Mouse (Mus musculus): ENCODE measurements at regions not wholly inside any gene's neighbourhood (a gene's known extent, or its start where the extent isn't known, plus 50 kb on each side); places are given as distances from the start of the nearest gene placed in this dataset.

DNA sequence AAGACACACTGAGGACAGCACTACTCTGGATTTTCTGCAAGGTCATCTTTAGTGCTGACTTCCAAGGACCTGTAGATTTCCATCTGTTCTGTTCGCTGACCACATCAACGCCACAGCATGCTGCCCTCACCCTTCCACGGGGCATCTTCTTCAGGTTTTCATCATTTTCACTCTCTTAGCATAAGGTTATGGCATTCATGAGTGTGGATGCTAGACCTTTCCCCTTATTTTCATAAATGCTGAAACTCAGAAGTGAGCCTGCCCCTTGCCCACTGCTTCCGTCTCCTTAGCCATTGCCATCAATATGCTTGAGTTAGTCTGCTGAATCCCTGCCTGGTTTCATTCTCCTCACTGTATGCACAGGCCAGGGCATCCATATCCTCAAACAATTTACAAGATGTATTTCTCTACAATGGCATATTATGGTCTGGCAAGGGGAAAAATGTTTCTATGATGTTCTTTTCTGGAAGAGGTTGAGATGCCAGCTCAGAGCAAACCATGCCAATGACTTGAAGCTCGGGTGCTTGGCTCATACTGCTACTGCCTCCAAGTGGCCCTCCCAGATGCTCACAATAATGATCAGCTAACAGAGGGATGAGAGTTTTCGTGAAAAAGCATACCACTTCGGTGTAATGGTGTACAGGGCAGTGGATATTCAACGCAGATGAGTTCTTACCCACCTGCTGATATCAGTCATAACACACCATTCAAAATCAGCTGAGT is 324.6 kb downstream of the Ppp3ca start:
- TF ChIP-seq CTCF (IDR thresholded peaks at IDR 0.05; ENCODE audit: low read depth) (peak; percentile 30), EP300 (optimal IDR thresholded peaks at IDR 0.05) (no peak)

All from stomach, postnatal 0 days (tissue).